Mouse (Mus musculus) midbrain, embryonic 11.5 days (tissue): ENCODE results near the gene Art1. TPM values are rescaled to one million over a fixed set of nuclear protein-coding genes. Genes with fewer than 3 reads are reported as not detected.

Experiments
- ATAC-seq: fragments of 200-750 bp; cut with Nextera tagmentation; 2 replicates; pipeline ENCODE4 v1.8.0; 2017; ENCODE audit warnings: moderate TSS enrichment, moderate library complexity; ENCODE audit not compliant: low FRiP score
- DNase-seq: peaks from one replicate; pipeline ENCODE4 v3.0.0; 2015; ENCODE audit warnings: low spot score; ENCODE audit errors: missing footprints
- H3K27ac ChIP-seq: fragments of 300-500 bp; sonication (generic); 2 replicates; pipeline ENCODE4 v1.5.1; 2014; ENCODE audit warnings: low read depth, low read length
- H3K27me3 ChIP-seq: fragments of 300-500 bp; sonication (generic); 2 replicates; pipeline ENCODE4 v1.6.1; 2014; ENCODE audit warnings: mild to moderate bottlenecking, low read length, moderate library complexity, mixed read lengths; ENCODE audit not compliant: control insufficient read depth, insufficient read depth
- H3K36me3 ChIP-seq: fragments of 300-500 bp; sonication (generic); 2 replicates; pipeline ENCODE4 v1.6.1; 2014; ENCODE audit warnings: mild to moderate bottlenecking, low read length, moderate library complexity, mixed read lengths; ENCODE audit not compliant: control insufficient read depth, insufficient read depth
- H3K4me1 ChIP-seq: fragments of 300-500 bp; sonication (generic); 2 replicates; pipeline ENCODE4 v1.6.1; 2014; ENCODE audit warnings: low read length; ENCODE audit not compliant: control insufficient read depth, insufficient read depth
- H3K4me2 ChIP-seq: fragments of 300-500 bp; sonication (generic); 2 replicates; pipeline ENCODE4 v1.6.1; 2014; ENCODE audit warnings: mild to moderate bottlenecking, moderate library complexity
- H3K4me3 ChIP-seq: fragments of 300-500 bp; sonication (generic); 2 replicates; pipeline ENCODE4 v1.5.1; 2014; ENCODE audit warnings: low read depth, low read length
- H3K9ac ChIP-seq: fragments of 300-500 bp; sonication (generic); 2 replicates; pipeline ENCODE4 v1.6.1; 2014; ENCODE audit warnings: low read length
- H3K9me3 ChIP-seq: fragments of 300-500 bp; sonication (generic); 2 replicates; pipeline ENCODE4 v1.6.1; 2016; ENCODE audit warnings: low read length; ENCODE audit not compliant: control insufficient read depth
- WGBS: fragments of 180-500 bp; shearing (Covaris S2); extraction: QIAGEN DNeasy Blood & Tissue Kit; methylation state at CpG from one replicate; pipeline ENCODE4 v1.1.7; 2014; 5-methylcytosine and 5-hydroxymethylcytosine counted together
- polyA plus RNA-seq: library from polyadenylated mRNA; unstranded; fragments of >200 nt; fragmentation: Nextera tagmentation; extraction: Ambion mirVana; gene quantifications from 2 replicates; pipeline ENCODE4 v1.2.1, GENCODE M21; 2014

Art1 gene
- polyA plus RNA-seq, 1 experiment from 2014 or later: 0.49 TPM

GRCm38 (mm10) chr7:102120326-102120725, 18.8 kb downstream of the Art1 start:
- no peak overlapping the region for H3K4me3 ChIP-seq
- no peaks in the 10 kb centered on the region for H3K27me3 ChIP-seq
- H3K27ac ChIP-seq: no peak overlapping the region
- no peaks in the 10 kb centered on the region for H3K9me3 ChIP-seq
- no peak for ATAC-seq
- no peaks in the 10 kb centered on the region for H3K4me1 ChIP-seq
- H3K9ac ChIP-seq: no peak overlapping the region
- WGBS: 96% methylated on average over 10 of the region's 10 CpGs
- DNase-seq: no peak
- peaks cover 52% of the 10 kb centered on the region for H3K36me3 ChIP-seq
- H3K4me2 ChIP-seq: no peak overlapping the region

GRCm38 (mm10) chr7:102132395-102132794, 30.9 kb downstream of the Art1 start:
- H3K4me3 ChIP-seq: no peak overlapping the region
- no peaks in the 10 kb centered on the region for H3K27me3 ChIP-seq
- H3K36me3 ChIP-seq: peaks cover 30% of the 10 kb centered on the region
- WGBS: 95% methylated on average over 4 of the region's 4 CpGs
- H3K27ac ChIP-seq: no peak overlapping the region
- ATAC-seq (no peak), DNase-seq (no peak)
- H3K9ac ChIP-seq: no peak overlapping the region
- no peaks in the 10 kb centered on the region for H3K4me1 ChIP-seq
- H3K4me2 ChIP-seq: no peak overlapping the region
- no peaks in the 10 kb centered on the region for H3K9me3 ChIP-seq

- no peak overlapping the region for H3K9ac ChIP-seq
- peaks cover 26% of the 10 kb centered on the region for H3K36me3 ChIP-seq
- DNase-seq: peak; percentile 91
- ATAC-seq: no peak
- H3K9me3 ChIP-seq: no peaks in the 10 kb centered on the region
- WGBS: 94% methylated on average over 1 of the region's 1 CpGs
- H3K4me2 ChIP-seq: no peak overlapping the region
- H3K27ac ChIP-seq: no peak overlapping the region
- H3K4me3 ChIP-seq: no peak overlapping the region
- H3K4me1 ChIP-seq: no peaks in the 10 kb centered on the region
- no peaks in the 10 kb centered on the region for H3K27me3 ChIP-seq
These were observed 35.9 kb downstream of the Art1 start for GRCm38 (mm10) chr7:102137464-102137863.

GRCm38 (mm10) chr7:102137898-102138297, 36.4 kb downstream of the Art1 start:
- no peaks in the 10 kb centered on the region for H3K27me3 ChIP-seq
- DNase-seq (no peak), ATAC-seq (no peak)
- no peak overlapping the region for H3K27ac ChIP-seq
- 98% methylated on average over 5 of the region's 5 CpGs for WGBS
- no peaks in the 10 kb centered on the region for H3K4me1 ChIP-seq
- H3K9ac ChIP-seq: no peak overlapping the region
- no peaks in the 10 kb centered on the region for H3K9me3 ChIP-seq
- no peak overlapping the region for H3K4me2 ChIP-seq
- no peak overlapping the region for H3K4me3 ChIP-seq
- H3K36me3 ChIP-seq: peaks cover 24% of the 10 kb centered on the region

GRCm38 (mm10) chr7:102153691-102154090, 52.1 kb downstream of the Art1 start:
- no peak for DNase-seq
- no peak overlapping the region for H3K4me3 ChIP-seq
- no peak overlapping the region for H3K9ac ChIP-seq
- ATAC-seq: no peak
- H3K9me3 ChIP-seq: no peaks in the 10 kb centered on the region
- H3K27ac ChIP-seq: no peak overlapping the region
- 96% methylated on average over 5 of the region's 5 CpGs for WGBS
- peaks cover 13% of the 10 kb centered on the region for H3K36me3 ChIP-seq
- H3K4me2 ChIP-seq: no peak overlapping the region
- H3K27me3 ChIP-seq: no peaks in the 10 kb centered on the region
- no peaks in the 10 kb centered on the region for H3K4me1 ChIP-seq

Other genes starting within 250 kb of the Art1 start
- 1.5 and 1.7 TPM in 2 replicates for gene Folr2, start 244.5 kb upstream of the Art1 start, polyA plus RNA-seq
- 80.6 and 87.8 TPM in 2 replicates for gene Anapc15, start 238.0 kb upstream of the Art1 start, polyA plus RNA-seq
- 11.6 and 12.4 TPM in 2 replicates for gene Folr1, start 231.0 kb upstream of the Art1 start, polyA plus RNA-seq
- 120 and 132 TPM in 2 replicates for gene Lamtor1, start 195.8 kb upstream of the Art1 start, polyA plus RNA-seq
- 0.19 and 0.59 TPM in 2 replicates for gene Tomt, start 195.4 kb upstream of the Art1 start, polyA plus RNA-seq
- 8.3 and 10.2 TPM in 2 replicates for gene Lrrc51, start 167.8 kb upstream of the Art1 start, polyA plus RNA-seq
- gene Numa1, start 167.6 kb upstream of the Art1 start, polyA plus RNA-seq: 91.7 and 94.9 TPM in 2 replicates
- 2.3 and 3.4 TPM in 2 replicates for gene Il18bp, start 83.1 kb upstream of the Art1 start, polyA plus RNA-seq
- 28.3 and 29.7 TPM in 2 replicates for gene Rnf121, start 36.3 kb upstream of the Art1 start, polyA plus RNA-seq
- gene Xndc1, start 36.2 kb upstream of the Art1 start, polyA plus RNA-seq: 22.6 and 23.7 TPM in 2 replicates
- gene Xntrpc, start 36.0 kb upstream of the Art1 start, polyA plus RNA-seq: 1.2 TPM in 2 replicates
- not detected in 2 replicates for gene Trpc2, start 18.6 kb upstream of the Art1 start, polyA plus RNA-seq
- 0.70 and 0.81 TPM in 2 replicates for gene Art5, start 7.7 kb downstream of the Art1 start, polyA plus RNA-seq
- not detected in 2 replicates for gene Chrna10, start 15.1 kb downstream of the Art1 start, polyA plus RNA-seq
- gene Nup98, start 108.4 kb downstream of the Art1 start, polyA plus RNA-seq: 42.0 and 45.0 TPM in 2 replicates
- gene Pgap2, start 108.5 kb downstream of the Art1 start, polyA plus RNA-seq: 51.6 and 52.1 TPM in 2 replicates
- 29.4 and 31.4 TPM in 2 replicates for gene Rhog, start 154.3 kb downstream of the Art1 start, polyA plus RNA-seq
- gene Stim1, start 166.1 kb downstream of the Art1 start, polyA plus RNA-seq: 9.1 and 11.6 TPM in 2 replicates